Mouse (Mus musculus) adrenal gland (tissue): ENCODE data around the gene Usp26.

Source experiments
- intact Hi-C: fragments of 180-260 bp; cut with DNase I; formaldehyde crosslinking; loops from one replicate; pipeline ENCODE4 v1.15.1; 2025
- long read RNA-seq, 2 experiments: library from polyadenylated mRNA; unstranded; transcript quantifications; one replicate each; pipeline ENCODE4 v2.0.0; 2020; ENCODE audit warnings: borderline replicate concordance in 1 of 2; ENCODE audit not compliant: insufficient replicate concordance in 1 of 2

Gene Usp26
- long read RNA-seq, experiment 1: 0 reads
- long read RNA-seq, experiment 2: 0 reads

GRCm38 (mm10) chrX:51801133-51801532 is at the start of gene Usp26:
Gene Usp26 (minus strand): TSS chrX:51801233.
- intact Hi-C loops: no loop called here

GRCm38 (mm10) chrX:51814466-51815247 is 13.6 kb upstream of the Usp26 start:
- intact Hi-C loops: no loop called here

GRCm38 (mm10) chrX:51767457-51767856 is 33.6 kb downstream of the Usp26 start:
- intact Hi-C loops: loop anchor here (5.0 to 10.0 kb wide), 2 partner anchors 97 to 600 kb away; no protein-coding TSS in a partner anchor

GRCm38 (mm10) chrX:51736450-51736849 is 64.6 kb downstream of the Usp26 start:
- intact Hi-C loops: no loop called here

- intact Hi-C loops: no loop called here
These were observed 86.8 kb downstream of the Usp26 start for GRCm38 (mm10) chrX:51714086-51714745.

- intact Hi-C loops: no loop called here
These were observed 88.0 kb downstream of the Usp26 start for GRCm38 (mm10) chrX:51712996-51713395.
